Mouse (Mus musculus) neural tube, embryonic 12.5 days (tissue): Measurements from ENCODE around the gene Tnf. TPM values are rescaled to one million over a fixed set of nuclear protein-coding genes. Genes with fewer than 3 reads are reported as not detected.

Experiments used
- ATAC-seq: fragments of 200-750 bp; cut with Nextera tagmentation; 2 replicates; pipeline ENCODE4 v1.8.0; 2017; ENCODE audit warnings: low read depth, mild to moderate bottlenecking, moderate TSS enrichment, moderate library complexity; ENCODE audit not compliant: low FRiP score
- H3K27ac ChIP-seq: fragments of 300-500 bp; sonication (generic); 2 replicates; pipeline ENCODE4 v1.5.1; 2016
- H3K27me3 ChIP-seq: fragments of 300-500 bp; sonication (generic); replicated peaks from 2 replicates; pipeline ENCODE4 v1.6.1; 2016; ENCODE audit warnings: mild to moderate bottlenecking
- H3K36me3 ChIP-seq: fragments of 300-500 bp; sonication (generic); 2 replicates; pipeline ENCODE4 v1.6.1; 2016; ENCODE audit warnings: mild to moderate bottlenecking
- H3K4me1 ChIP-seq: fragments of 300-500 bp; sonication (generic); 2 replicates; pipeline ENCODE4 v1.6.1; 2016
- H3K4me2 ChIP-seq: fragments of 300-500 bp; sonication (generic); replicated peaks from 2 replicates; pipeline ENCODE4 v1.6.1; 2016; ENCODE audit warnings: mild to moderate bottlenecking
- H3K4me3 ChIP-seq: fragments of 300-500 bp; sonication (generic); 2 replicates; pipeline ENCODE4 v1.5.1; 2016
- H3K9ac ChIP-seq: fragments of 300-500 bp; sonication (generic); 2 replicates; pipeline ENCODE4 v1.6.1; 2016; ENCODE audit warnings: mild to moderate bottlenecking
- H3K9me3 ChIP-seq: fragments of 300-500 bp; sonication (generic); 2 replicates; pipeline ENCODE4 v1.6.1; 2016; ENCODE audit warnings: mild to moderate bottlenecking
- WGBS: fragments of 180-500 bp; shearing (Covaris S2); methylation state at CpG from one replicate; pipeline ENCODE4 v1.1.7; 2016; 5-methylcytosine and 5-hydroxymethylcytosine counted together
- polyA plus RNA-seq: library from polyadenylated mRNA; unstranded; fragments of >200 nt; fragmentation: Nextera tagmentation; extraction: Ambion mirVana; gene quantifications from 2 replicates; pipeline ENCODE4 v1.2.1, GENCODE M21; 2016

Tnf gene
- polyA plus RNA-seq, 1 experiment from 2014 or later = not detected

GRCm38 (mm10) chr17:35209785-35210535 is 8.2 kb upstream of the Tnf start:
- Histone ChIP-seq H3K9ac (no peak overlapping the region), H3K27ac (no peak overlapping the region), H3K4me1 (no peaks in the 10 kb centered on the region), H3K9me3 (no peaks in the 10 kb centered on the region), H3K36me3 (no peaks in the 10 kb centered on the region), H3K4me2 (no peak overlapping the region), H3K4me3 (no peak overlapping the region), H3K27me3 (no peaks in the 10 kb centered on the region; the same call in 1 of the 2 replicates)
- no peak for ATAC-seq
- 76% methylated on average over 12 of the region's 12 CpGs for WGBS

GRCm38 (mm10) chr17:35205380-35205769 is 3.6 kb upstream of the Tnf start:
- Histone ChIP-seq H3K4me2 (no peak overlapping the region), H3K27ac (no peak overlapping the region), H3K9ac (no peak overlapping the region), H3K4me3 (no peak overlapping the region), H3K27me3 (peaks cover 12% of the 10 kb centered on the region), H3K36me3 (no peaks in the 10 kb centered on the region), H3K9me3 (no peaks in the 10 kb centered on the region), H3K4me1 (no peaks in the 10 kb centered on the region)
- ATAC-seq = no peak
- WGBS = 73% methylated on average over 10 of the region's 10 CpGs

GRCm38 (mm10) chr17:35204494-35205379 is 2.9 kb upstream of the Tnf start, which contains the start of gene Lta:
Gene Lta, minus strand, starts transcription at chr17:35205351.
- Histone ChIP-seq H3K4me1 (no peaks in the 10 kb centered on the region), H3K4me2 (no peak within 1 kb of the TSS), H3K27me3 (peaks cover 18% of the 10 kb centered on the region), H3K9ac (no peak within 1 kb of the TSS), H3K27ac (no peak within 1 kb of the TSS), H3K9me3 (no peaks in the 10 kb centered on the region), H3K36me3 (no peaks in the 10 kb centered on the region), H3K4me3 (no peak within 1 kb of the TSS)
- no peak for ATAC-seq
- WGBS = 40% methylated on average over 20 of the region's 20 CpGs

- Histone ChIP-seq H3K4me1 (no peaks in the 10 kb centered on the region), H3K4me2 (no peak overlapping the region), H3K9me3 (no peaks in the 10 kb centered on the region), H3K27ac (no peak overlapping the region), H3K4me3 (no peak overlapping the region), H3K27me3 (peaks cover 19% of the 10 kb centered on the region), H3K9ac (no peak overlapping the region), H3K36me3 (no peaks in the 10 kb centered on the region)
- 82% methylated on average over 4 of the region's 4 CpGs for WGBS
- no peak for ATAC-seq
Measured at GRCm38 (mm10) chr17:35202442-35202841, 635 bp upstream of the Tnf start.

GRCm38 (mm10) chr17:35201128-35201527 is 679 bp downstream of the Tnf start:
- H3K4me1 ChIP-seq = peaks cover 1% of the 10 kb centered on the region
- H3K36me3 ChIP-seq = no peaks in the 10 kb centered on the region
- no peaks in the 10 kb centered on the region for H3K9me3 ChIP-seq
- no peak for ATAC-seq
- no peak overlapping the region for H3K9ac ChIP-seq
- 82% methylated on average over 11 of the region's 11 CpGs for WGBS
- H3K27ac ChIP-seq = no peak overlapping the region
- no peak overlapping the region for H3K4me2 ChIP-seq
- no peak overlapping the region for H3K4me3 ChIP-seq
- peaks cover 30% of the 10 kb centered on the region for H3K27me3 ChIP-seq

- Histone ChIP-seq H3K4me3 (no peak overlapping the region), H3K9me3 (no peaks in the 10 kb centered on the region), H3K9ac (no peak overlapping the region), H3K4me1 (peaks cover 9% of the 10 kb centered on the region), H3K27me3 (peaks cover 37% of the 10 kb centered on the region), H3K4me2 (no peak overlapping the region), H3K27ac (no peak overlapping the region), H3K36me3 (no peaks in the 10 kb centered on the region)
- no peak for ATAC-seq
- 92% methylated on average over 11 of the region's 11 CpGs for WGBS
Measured at GRCm38 (mm10) chr17:35200398-35200797, 1.4 kb downstream of the Tnf start.

- Histone ChIP-seq H3K27ac (no peak overlapping the region), H3K9me3 (no peaks in the 10 kb centered on the region), H3K36me3 (no peaks in the 10 kb centered on the region), H3K27me3 (peaks cover 44% of the 10 kb centered on the region), H3K9ac (no peak overlapping the region), H3K4me3 (no peak overlapping the region), H3K4me2 (no peak overlapping the region), H3K4me1 (peaks cover 9% of the 10 kb centered on the region)
- 21% methylated on average over 8 of the region's 8 CpGs for WGBS
- ATAC-seq = no peak
Measured at GRCm38 (mm10) chr17:35198946-35199345, 2.9 kb downstream of the Tnf start.

- Histone ChIP-seq H3K27ac (no peak overlapping the region), H3K9ac (no peak overlapping the region), H3K4me1 (peaks cover 9% of the 10 kb centered on the region), H3K36me3 (no peaks in the 10 kb centered on the region), H3K4me3 (no peak overlapping the region), H3K9me3 (no peaks in the 10 kb centered on the region), H3K4me2 (no peak overlapping the region), H3K27me3 (peaks cover 44% of the 10 kb centered on the region)
- no peak for ATAC-seq
- 70% methylated on average over 7 of the region's 7 CpGs for WGBS
Measured at GRCm38 (mm10) chr17:35198029-35198428, 3.8 kb downstream of the Tnf start.

- Histone ChIP-seq H3K9me3 (no peaks in the 10 kb centered on the region), H3K4me3 (no peak overlapping the region), H3K27me3 (peaks cover 41% of the 10 kb centered on the region), H3K9ac (no peak overlapping the region), H3K36me3 (no peaks in the 10 kb centered on the region), H3K4me1 (peaks cover 9% of the 10 kb centered on the region), H3K27ac (no peak overlapping the region), H3K4me2 (no peak overlapping the region)
- no peak for ATAC-seq
- WGBS = 59% methylated on average over 6 of the region's 6 CpGs
Measured at GRCm38 (mm10) chr17:35197126-35197525, 4.7 kb downstream of the Tnf start.

- peaks cover 37% of the 10 kb centered on the region for H3K27me3 ChIP-seq
- H3K4me3 ChIP-seq = peak overlapping the region; percentile 36
- WGBS = 31% methylated on average over 9 of the region's 9 CpGs
- no peaks in the 10 kb centered on the region for H3K9me3 ChIP-seq
- H3K36me3 ChIP-seq = no peaks in the 10 kb centered on the region
- peaks cover 9% of the 10 kb centered on the region for H3K4me1 ChIP-seq
- no peak for ATAC-seq
- no peak overlapping the region for H3K9ac ChIP-seq
- no peak overlapping the region for H3K27ac ChIP-seq
- H3K4me2 ChIP-seq = peak overlapping the region; percentile 71
Measured at GRCm38 (mm10) chr17:35196321-35196641, 5.5 kb downstream of the Tnf start.

GRCm38 (mm10) chr17:35195631-35196320 is 6.0 kb downstream of the Tnf start:
- ATAC-seq = peak; percentile 74; the same call in 1 of the 2 replicates

More at GRCm38 (mm10) chr17:35195631-35196320, 6.0 kb downstream of the Tnf start:
- H3K27ac ChIP-seq = no peak overlapping the region
- no peaks in the 10 kb centered on the region for H3K36me3 ChIP-seq
- peak overlapping the region; percentile 36 for H3K4me3 ChIP-seq
- peaks cover 9% of the 10 kb centered on the region for H3K4me1 ChIP-seq
- 0 out of 2 replicates have a peak overlapping the region, but pooled peaks have one; percentile 35 for H3K9ac ChIP-seq
- peaks cover 37% of the 10 kb centered on the region for H3K27me3 ChIP-seq
- no peaks in the 10 kb centered on the region for H3K9me3 ChIP-seq
- WGBS = 2% methylated on average over 66 of the region's 66 CpGs
- H3K4me2 ChIP-seq = peak overlapping the region; percentile 71
